Mouse (Mus musculus) liver, adult (tissue): ENCODE measurements around the gene Mtfr1l.

Source experiments
- GATA4 ChIP-seq: IDR thresholded peaks from 2 replicates; pipeline ENCODE4 v1.6.1; 2014; ENCODE audit warnings: mild to moderate bottlenecking, low read length; ENCODE audit not compliant: insufficient replicate concordance

Gene Mtfr1l

GRCm38 (mm10) chr4:134567377-134568226 is 32.4 kb upstream of the Mtfr1l start:
- TF ChIP-seq GATA4, result no peak

DNA sequence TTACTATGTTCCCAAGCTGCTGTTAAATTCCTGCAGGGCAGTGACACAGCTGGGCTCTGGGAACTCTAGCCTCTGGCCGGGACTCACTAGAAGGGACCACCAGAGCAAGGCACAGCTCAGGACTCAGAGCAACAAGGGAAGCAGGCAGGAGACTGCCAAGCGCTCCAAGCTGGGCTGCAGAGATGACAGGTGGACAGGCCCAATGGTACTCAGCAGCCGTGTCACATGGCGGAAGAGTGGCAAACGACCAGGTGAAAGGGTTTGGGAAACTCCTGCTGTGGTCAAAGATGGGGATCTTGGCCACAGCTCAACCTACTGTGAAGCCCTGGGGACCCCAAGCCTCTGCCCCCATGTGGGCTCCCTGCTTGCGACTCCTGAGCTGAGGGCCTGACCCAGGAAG is 28.9 kb upstream of the Mtfr1l start:
- TF ChIP-seq GATA4, result no peak

GRCm38 (mm10) chr4:134563624-134564023 is 28.4 kb upstream of the Mtfr1l start:
- TF ChIP-seq GATA4, result no peak

DNA sequence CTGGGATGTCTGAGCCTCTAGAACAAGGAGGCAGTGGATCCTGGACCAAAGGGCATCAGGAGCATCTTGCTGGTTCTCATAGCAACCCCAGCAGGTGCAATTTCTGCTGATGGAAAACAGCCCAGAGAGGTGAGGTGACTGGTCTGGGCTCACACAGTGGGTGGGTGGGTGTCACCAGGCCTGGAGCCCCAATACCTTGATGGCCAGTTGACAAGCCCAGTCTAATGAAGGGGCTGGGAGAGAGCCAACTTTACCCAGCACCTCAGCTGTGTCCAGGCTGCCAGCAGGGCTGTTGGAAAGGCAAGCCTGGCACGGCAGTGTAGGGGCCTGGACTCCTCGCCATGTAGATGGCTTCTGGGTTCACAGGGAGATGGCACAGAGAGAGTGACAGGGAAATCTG is 26.8 kb upstream of the Mtfr1l start:
- no peak for TF ChIP-seq GATA4

- TF ChIP-seq GATA4, result no peak
These were observed 25.5 kb upstream of the Mtfr1l start for GRCm38 (mm10) chr4:134560699-134561098.

- TF ChIP-seq GATA4, result no peak
These were observed 24.0 kb upstream of the Mtfr1l start for GRCm38 (mm10) chr4:134559154-134559553.

DNA sequence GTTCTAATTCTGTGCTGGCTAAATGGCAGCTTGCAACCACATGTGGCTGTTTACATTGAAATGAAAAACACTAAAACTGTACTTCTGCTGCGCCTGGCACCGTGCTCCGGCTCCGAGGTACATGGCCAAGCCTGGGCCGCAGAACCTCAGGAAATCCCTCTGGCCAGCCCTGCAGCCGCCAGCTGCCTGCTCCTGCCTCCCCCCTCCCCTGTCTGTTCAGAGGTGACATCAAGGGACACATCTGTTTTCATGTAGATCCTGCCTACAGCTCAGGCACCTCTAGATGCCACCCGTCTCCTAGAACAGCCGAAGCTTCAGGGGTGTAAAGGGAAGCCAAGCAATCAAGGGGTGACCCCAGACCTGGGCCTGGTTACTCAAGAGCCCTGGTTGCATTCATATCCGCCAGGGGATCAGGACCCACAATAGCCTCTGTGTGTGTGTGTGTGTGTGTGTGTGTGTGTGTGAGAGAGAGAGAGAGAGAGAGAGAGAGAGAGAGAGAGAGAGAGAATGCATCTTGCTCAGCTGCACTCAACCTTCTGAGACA is 23.5 kb upstream of the Mtfr1l start:
- TF ChIP-seq GATA4, result no peak

DNA sequence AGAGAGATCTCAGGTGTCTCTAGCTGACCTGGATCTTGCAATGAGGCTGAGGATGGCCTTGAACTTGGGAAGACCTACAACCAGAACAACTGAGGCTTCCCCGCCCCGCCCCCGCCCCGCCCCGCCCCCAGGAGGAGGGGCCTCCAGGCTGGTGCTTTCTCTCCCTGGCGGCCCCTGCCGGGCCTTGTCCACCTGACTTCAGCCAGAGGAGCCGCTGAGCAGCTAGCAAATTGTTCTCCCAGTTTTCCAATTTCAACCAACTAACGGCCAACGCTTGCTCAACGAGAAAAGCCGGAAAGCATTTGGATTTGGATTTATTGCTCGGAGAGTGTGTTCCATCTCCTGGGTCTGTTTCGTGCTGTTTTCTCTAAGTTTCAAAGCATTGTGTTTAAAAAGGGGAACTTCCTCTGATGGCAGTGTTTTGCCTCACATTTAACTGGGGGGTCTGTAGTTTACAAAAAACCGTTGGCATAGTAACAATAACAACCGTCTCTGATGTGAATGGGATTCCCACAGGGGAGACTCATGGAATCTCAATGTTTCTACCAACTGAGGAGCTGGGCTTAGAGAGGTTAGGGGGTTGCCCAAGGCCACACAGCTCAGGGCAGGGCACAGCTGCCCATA is 22.6 kb upstream of the Mtfr1l start:
- TF ChIP-seq GATA4, result no peak

- no peak for TF ChIP-seq GATA4
These were observed 20.9 kb upstream of the Mtfr1l start for GRCm38 (mm10) chr4:134555956-134556580.

- TF ChIP-seq GATA4, result no peak
These were observed 18.4 kb upstream of the Mtfr1l start for GRCm38 (mm10) chr4:134553631-134554030.

DNA sequence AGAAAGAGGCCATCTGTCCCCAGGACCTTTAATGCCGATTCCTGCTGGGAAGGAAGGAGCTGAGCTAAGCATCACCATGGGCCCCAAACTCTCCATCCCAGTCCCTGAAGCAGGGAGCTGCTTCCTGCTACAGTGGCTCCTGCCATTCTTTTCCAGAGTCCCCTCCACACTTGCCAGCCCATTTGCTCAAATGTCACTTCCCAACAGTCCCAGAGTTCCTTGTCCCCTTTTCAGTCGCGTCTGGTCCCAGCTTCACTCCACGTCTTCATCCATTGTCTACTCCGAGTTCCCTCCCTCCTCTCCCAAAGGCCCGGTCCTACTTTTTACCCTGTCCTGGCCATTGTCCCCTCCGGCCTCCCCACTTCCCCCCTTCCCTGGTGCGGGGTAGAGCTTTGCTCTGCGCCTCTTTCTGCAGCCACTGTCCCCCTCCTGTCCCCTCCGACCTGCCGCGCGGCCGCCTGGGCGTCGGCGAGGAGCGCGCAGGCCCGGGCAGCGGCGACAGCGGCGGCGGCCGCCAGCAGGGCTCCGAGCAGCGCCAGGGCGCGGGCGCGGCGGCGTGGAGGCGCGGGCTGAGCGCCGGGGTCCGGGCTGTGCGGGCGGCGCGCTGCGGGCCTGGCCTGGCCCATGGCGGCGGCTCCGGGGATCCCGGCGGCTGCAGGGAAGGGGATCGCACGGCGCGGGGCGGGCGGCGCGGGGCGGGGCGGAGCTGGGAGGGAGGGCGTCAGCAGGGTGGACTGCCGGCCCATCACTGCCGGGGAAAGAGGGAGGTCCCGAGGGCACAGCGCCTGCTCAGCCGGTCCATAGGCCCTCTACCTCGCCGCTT is 16.5 kb upstream of the Mtfr1l start, which contains the start of gene Selenon:
Gene Selenon (minus strand): TSS at position 673 of the 823 bp plus-strand sequence.
- no peak for TF ChIP-seq GATA4

GRCm38 (mm10) chr4:134549899-134550298 is 14.7 kb upstream of the Mtfr1l start:
- no peak for TF ChIP-seq GATA4

GRCm38 (mm10) chr4:134548169-134548938 is 13.2 kb upstream of the Mtfr1l start:
- TF ChIP-seq GATA4, result no peak
